Mouse (Mus musculus): Measurements from ENCODE around the gene Swap70.
"Not testable (repeated sequence)": the region's sequence is repeated elsewhere in the genome, so short reads cannot be mapped to it uniquely, and the experiment has no call there.

Swap70 gene

GRCm38 (mm10) chr7:110221586-110222481 lies at the start of gene Swap70:
Gene Swap70, plus strand, starts transcription at chr7:110221711.
- DNase-seq (ENCODE audit: low spot score) = peak; percentile 66

- no peak for DNase-seq (ENCODE audit: low spot score)
Measured at GRCm38 (mm10) chr7:110179208-110179607, 42.3 kb upstream of the Swap70 start.

GRCm38 (mm10) chr7:110180613-110181012 lies 40.9 kb upstream of the Swap70 start:
- DNase-seq (ENCODE audit: low spot score) = no peak

GRCm38 (mm10) chr7:110181446-110181845 lies 40.1 kb upstream of the Swap70 start:
- DNase-seq (ENCODE audit: low spot score) = no peak

GRCm38 (mm10) chr7:110184608-110185007 lies 36.9 kb upstream of the Swap70 start:
- DNase-seq (ENCODE audit: low spot score) = no peak

GRCm38 (mm10) chr7:110189951-110190350 lies 31.6 kb upstream of the Swap70 start:
- DNase-seq (ENCODE audit: low spot score) = no peak

- no peak for DNase-seq (ENCODE audit: low spot score)
Measured at GRCm38 (mm10) chr7:110193186-110193585, 28.3 kb upstream of the Swap70 start.

- DNase-seq (ENCODE audit: low spot score) = no peak
Measured at GRCm38 (mm10) chr7:110197176-110197575, 24.3 kb upstream of the Swap70 start.

GRCm38 (mm10) chr7:110201933-110202332 lies 19.6 kb upstream of the Swap70 start:
- DNase-seq (ENCODE audit: low spot score) = no peak

GRCm38 (mm10) chr7:110204208-110204607 lies 17.3 kb upstream of the Swap70 start:
- DNase-seq (ENCODE audit: low spot score) = no peak

- no peak for DNase-seq (ENCODE audit: low spot score)
Measured at GRCm38 (mm10) chr7:110208341-110208740, 13.2 kb upstream of the Swap70 start.

- DNase-seq (ENCODE audit: low spot score) = no peak
Measured at GRCm38 (mm10) chr7:110209422-110209821, 12.1 kb upstream of the Swap70 start.

GRCm38 (mm10) chr7:110211025-110211424 lies 10.5 kb upstream of the Swap70 start:
- no peak for DNase-seq (ENCODE audit: low spot score)

- no peak for DNase-seq (ENCODE audit: low spot score)
Measured at GRCm38 (mm10) chr7:110214882-110215281, 6.6 kb upstream of the Swap70 start.

- no peak for DNase-seq (ENCODE audit: low spot score)
Measured at GRCm38 (mm10) chr7:110221051-110221585, 393 bp upstream of the Swap70 start.

GRCm38 (mm10) chr7:110222583-110223182 lies 1.2 kb downstream of the Swap70 start:
- no peak for DNase-seq (ENCODE audit: low spot score)

GRCm38 (mm10) chr7:110223727-110224510 lies 2.4 kb downstream of the Swap70 start:
- DNase-seq (ENCODE audit: low spot score) = no peak

- DNase-seq (ENCODE audit: low spot score) = no peak
Measured at GRCm38 (mm10) chr7:110226484-110226883, 5.0 kb downstream of the Swap70 start.

- no peak for DNase-seq (ENCODE audit: low spot score)
Measured at GRCm38 (mm10) chr7:110229967-110230366, 8.5 kb downstream of the Swap70 start.

GRCm38 (mm10) chr7:110231127-110231526 lies 9.6 kb downstream of the Swap70 start:
- DNase-seq (ENCODE audit: low spot score) = not testable (repeated sequence)

GRCm38 (mm10) chr7:110236085-110236484 lies 14.6 kb downstream of the Swap70 start:
- no peak for DNase-seq (ENCODE audit: low spot score)

GRCm38 (mm10) chr7:110237451-110237836 lies 15.9 kb downstream of the Swap70 start:
- no peak for DNase-seq (ENCODE audit: low spot score)
